Mouse (Mus musculus): ENCODE measurements around the gene Gabbr2. TPM values are rescaled to one million over a fixed set of nuclear protein-coding genes. Genes with fewer than 3 reads are reported as not detected.

Gabbr2 gene
- polyA plus RNA-seq, 1 experiment from 2014 or later, result 5.5 TPM

DNA sequence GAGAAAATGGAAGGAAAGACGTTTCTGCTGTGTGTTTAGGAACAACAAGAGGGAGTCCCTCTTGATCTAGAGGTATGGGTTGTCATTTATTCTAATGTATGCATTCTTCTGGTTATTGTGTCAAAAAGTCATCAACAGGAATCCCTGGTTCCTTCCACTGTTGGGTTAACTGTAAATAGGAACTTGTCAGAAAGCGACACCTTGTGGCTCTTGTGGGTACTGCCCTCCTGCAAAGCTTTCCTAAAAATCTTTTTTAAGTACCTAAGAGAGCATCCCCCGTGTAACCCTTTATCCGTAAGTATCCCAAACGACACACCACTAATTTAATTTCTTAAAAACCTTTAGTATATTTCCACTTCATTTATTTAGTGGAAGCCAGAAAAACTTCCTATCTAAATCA, 334.6 kb downstream of the Gabbr2 start:
- WGBS, result 13% methylated on average over 5 of the region's 5 CpGs
- ATAC-seq, result 0 out of 2 replicates have a peak, but pooled peaks have one; percentile 12
- Histone ChIP-seq H3K9me3 (ENCODE audit: control insufficient read depth, low read length) (no peaks in the 10 kb centered on the region), H3K4me2 (ENCODE audit: low read length) (no peak overlapping the region), H3K27ac (ENCODE audit: low read length) (no peak overlapping the region), H3K4me1 (replicated peaks; ENCODE audit: control insufficient read depth, insufficient read depth, low read length) (no peaks in the 10 kb centered on the region), H3K27me3 (replicated peaks; ENCODE audit: control insufficient read depth, insufficient read depth, low read length) (no peaks in the 10 kb centered on the region; the same call in 1 of the 2 replicates), H3K36me3 (ENCODE audit: control insufficient read depth, insufficient read depth) (no peaks in the 10 kb centered on the region), H3K9ac (replicated peaks; ENCODE audit: low read depth, low read length) (no peak overlapping the region), H3K4me3 (replicated peaks; ENCODE audit: low read length) (no peak overlapping the region)

DNA sequence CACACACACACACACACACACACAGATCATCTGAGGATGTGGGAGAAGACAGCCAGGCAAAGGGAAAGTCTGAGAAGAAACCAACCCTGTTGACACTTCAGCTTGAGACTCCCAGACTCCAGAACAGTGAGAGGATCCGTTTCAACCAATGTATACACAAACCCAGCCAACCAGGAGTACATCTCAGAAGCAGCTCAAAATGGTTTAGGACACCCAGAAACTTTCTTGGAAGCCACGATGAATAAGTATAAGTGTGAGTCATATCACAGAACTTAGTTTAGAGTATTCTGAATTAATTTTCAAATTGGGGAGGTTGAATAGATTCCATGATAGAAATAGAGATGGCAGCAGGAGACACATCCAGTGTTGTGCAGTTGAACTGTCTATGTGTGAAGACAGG, 335.7 kb downstream of the Gabbr2 start:
- no peak overlapping the region for H3K27ac ChIP-seq (ENCODE audit: low read length)
- no peaks in the 10 kb centered on the region for H3K36me3 ChIP-seq (ENCODE audit: control insufficient read depth, insufficient read depth)
- WGBS, result 81% methylated on average over 2 of the region's 2 CpGs
- no peak for ATAC-seq
- H3K4me2 ChIP-seq (ENCODE audit: low read length), result no peak overlapping the region
- H3K4me3 ChIP-seq (replicated peaks; ENCODE audit: low read length), result no peak overlapping the region
- H3K27me3 ChIP-seq (replicated peaks; ENCODE audit: control insufficient read depth, insufficient read depth, low read length), result peaks cover 8% of the 10 kb centered on the region
- no peaks in the 10 kb centered on the region; the same call in 1 of the 2 replicates for H3K4me1 ChIP-seq (replicated peaks; ENCODE audit: control insufficient read depth, insufficient read depth, low read length)
- H3K9ac ChIP-seq (replicated peaks; ENCODE audit: low read depth, low read length), result no peak overlapping the region
- no peaks in the 10 kb centered on the region for H3K9me3 ChIP-seq (ENCODE audit: control insufficient read depth, low read length)

GRCm38 (mm10) chr4:46655298-46655697, 336.4 kb downstream of the Gabbr2 start:
- WGBS, result 62% methylated on average over 1 of the region's 1 CpGs

GRCm38 (mm10) chr4:46650086-46650753, 341.5 kb downstream of the Gabbr2 start, which contains the start of gene Tbc1d2:
Gene Tbc1d2 (minus strand): TSS chr4:46650209.
- peak; percentile 98 for ATAC-seq
- Histone ChIP-seq H3K4me2 (ENCODE audit: low read length) (peak within 1 kb of the TSS; percentile 97), H3K27ac (ENCODE audit: low read length) (peak within 1 kb of the TSS; percentile 56; the same call in 1 of the 2 replicates), H3K27me3 (replicated peaks; ENCODE audit: control insufficient read depth, insufficient read depth, low read length) (peaks cover 26% of the 10 kb centered on the region), H3K4me1 (replicated peaks; ENCODE audit: control insufficient read depth, insufficient read depth, low read length) (peaks cover 14% of the 10 kb centered on the region), H3K9ac (replicated peaks; ENCODE audit: low read depth, low read length) (peak within 1 kb of the TSS; percentile 65), H3K4me3 (replicated peaks; ENCODE audit: low read length) (peak within 1 kb of the TSS; percentile 89), H3K9me3 (ENCODE audit: control insufficient read depth, low read length) (no peaks in the 10 kb centered on the region), H3K36me3 (ENCODE audit: control insufficient read depth, insufficient read depth) (no peaks in the 10 kb centered on the region)
- WGBS, result under 1% methylated on average over 69 of the region's 69 CpGs

More at GRCm38 (mm10) chr4:46655298-46655697, 336.4 kb downstream of the Gabbr2 start:
- H3K4me2 ChIP-seq (ENCODE audit: low read length), result no peak overlapping the region
- no peaks in the 10 kb centered on the region for H3K9me3 ChIP-seq (ENCODE audit: control insufficient read depth, low read length)
- no peak overlapping the region for H3K4me3 ChIP-seq (replicated peaks; ENCODE audit: low read length)
- no peak overlapping the region for H3K9ac ChIP-seq (replicated peaks; ENCODE audit: low read depth, low read length)
- ATAC-seq, result no peak
- H3K27ac ChIP-seq (ENCODE audit: low read length), result no peak overlapping the region
- peaks cover 6% of the 10 kb centered on the region for H3K4me1 ChIP-seq (replicated peaks; ENCODE audit: control insufficient read depth, insufficient read depth, low read length)
- no peaks in the 10 kb centered on the region for H3K36me3 ChIP-seq (ENCODE audit: control insufficient read depth, insufficient read depth)
- H3K27me3 ChIP-seq (replicated peaks; ENCODE audit: control insufficient read depth, insufficient read depth, low read length), result peaks cover 13% of the 10 kb centered on the region

DNA sequence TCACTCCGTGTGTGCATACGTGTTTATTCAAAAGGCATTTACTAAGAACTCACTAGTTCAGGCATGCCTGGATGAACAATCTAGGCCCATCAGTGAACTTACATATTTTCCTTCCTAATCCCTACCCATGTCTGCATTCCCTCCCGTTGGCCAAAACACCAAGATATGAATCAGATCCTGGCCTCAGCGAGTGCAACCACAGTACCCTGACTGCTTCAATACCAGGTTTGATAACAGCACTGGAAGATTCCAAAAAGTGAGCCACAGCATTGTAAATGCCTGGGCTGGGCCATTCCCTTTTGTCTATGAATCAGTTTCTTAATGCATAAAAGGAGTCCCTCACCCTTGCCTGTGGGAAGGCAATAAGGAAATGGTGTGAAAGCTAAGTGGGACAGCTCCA, 342.5 kb downstream of the Gabbr2 start:
- Histone ChIP-seq H3K4me3 (replicated peaks; ENCODE audit: low read length) (peak overlapping the region; percentile 89), H3K27me3 (replicated peaks; ENCODE audit: control insufficient read depth, insufficient read depth, low read length) (peaks cover 26% of the 10 kb centered on the region), H3K9me3 (ENCODE audit: control insufficient read depth, low read length) (no peaks in the 10 kb centered on the region), H3K4me1 (replicated peaks; ENCODE audit: control insufficient read depth, insufficient read depth, low read length) (peaks cover 14% of the 10 kb centered on the region), H3K27ac (ENCODE audit: low read length) (no peak overlapping the region), H3K9ac (replicated peaks; ENCODE audit: low read depth, low read length) (peak overlapping the region; percentile 65; the same call in 1 of the 2 replicates), H3K36me3 (ENCODE audit: control insufficient read depth, insufficient read depth) (no peaks in the 10 kb centered on the region), H3K4me2 (ENCODE audit: low read length) (peak overlapping the region; percentile 97)
- ATAC-seq, result no peak
- WGBS, result 66% methylated on average over 4 of the region's 4 CpGs

GRCm38 (mm10) chr4:46643676-46644112, 348.0 kb downstream of the Gabbr2 start:
- no peak for ATAC-seq
- 90% methylated on average over 8 of the region's 8 CpGs for WGBS
- Histone ChIP-seq H3K9me3 (ENCODE audit: control insufficient read depth, low read length) (no peaks in the 10 kb centered on the region), H3K36me3 (ENCODE audit: control insufficient read depth, insufficient read depth) (no peaks in the 10 kb centered on the region), H3K27me3 (replicated peaks; ENCODE audit: control insufficient read depth, insufficient read depth, low read length) (peaks cover 5% of the 10 kb centered on the region; the same call in 1 of the 2 replicates), H3K27ac (ENCODE audit: low read length) (no peak overlapping the region), H3K9ac (replicated peaks; ENCODE audit: low read depth, low read length) (no peak overlapping the region), H3K4me1 (replicated peaks; ENCODE audit: control insufficient read depth, insufficient read depth, low read length) (no peaks in the 10 kb centered on the region), H3K4me3 (replicated peaks; ENCODE audit: low read length) (no peak overlapping the region), H3K4me2 (ENCODE audit: low read length) (no peak overlapping the region)

GRCm38 (mm10) chr4:46642924-46643675, 348.6 kb downstream of the Gabbr2 start:
- H3K9ac ChIP-seq (replicated peaks; ENCODE audit: low read depth, low read length), result no peak overlapping the region
- no peaks in the 10 kb centered on the region for H3K9me3 ChIP-seq (ENCODE audit: control insufficient read depth, low read length)
- H3K27me3 ChIP-seq (replicated peaks; ENCODE audit: control insufficient read depth, insufficient read depth, low read length), result no peaks in the 10 kb centered on the region; the same call in 1 of the 2 replicates
- no peak overlapping the region for H3K4me2 ChIP-seq (ENCODE audit: low read length)
- ATAC-seq, result no peak
- no peaks in the 10 kb centered on the region for H3K36me3 ChIP-seq (ENCODE audit: control insufficient read depth, insufficient read depth)
- H3K4me1 ChIP-seq (replicated peaks; ENCODE audit: control insufficient read depth, insufficient read depth, low read length), result no peaks in the 10 kb centered on the region
- H3K27ac ChIP-seq (ENCODE audit: low read length), result no peak overlapping the region
- no peak overlapping the region for H3K4me3 ChIP-seq (replicated peaks; ENCODE audit: low read length)
- 81% methylated on average over 8 of the region's 8 CpGs for WGBS

DNA sequence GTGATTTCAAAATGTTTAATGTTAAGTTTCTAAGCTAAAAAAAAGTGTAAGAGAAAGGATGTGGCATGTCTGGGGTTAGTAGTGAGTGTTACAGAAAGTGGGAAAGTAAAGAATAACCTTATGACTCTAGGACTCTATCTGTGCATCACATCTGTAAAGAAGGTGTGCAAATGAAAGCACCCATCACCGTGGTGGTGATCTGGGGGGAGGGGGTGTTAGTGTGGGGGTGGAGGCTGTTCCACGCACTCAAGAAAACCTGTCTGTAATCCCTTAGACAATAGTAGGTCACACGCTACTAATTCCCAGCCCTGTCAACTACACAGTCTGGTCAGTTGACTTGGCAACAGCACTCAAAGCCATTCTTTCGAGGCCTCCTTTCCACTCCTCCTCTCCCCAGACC, 350.4 kb downstream of the Gabbr2 start:
- no peaks in the 10 kb centered on the region for H3K4me1 ChIP-seq (replicated peaks; ENCODE audit: control insufficient read depth, insufficient read depth, low read length)
- H3K9me3 ChIP-seq (ENCODE audit: control insufficient read depth, low read length), result no peaks in the 10 kb centered on the region
- no peak overlapping the region for H3K27ac ChIP-seq (ENCODE audit: low read length)
- H3K9ac ChIP-seq (replicated peaks; ENCODE audit: low read depth, low read length), result no peak overlapping the region
- no peak overlapping the region for H3K4me3 ChIP-seq (replicated peaks; ENCODE audit: low read length)
- ATAC-seq, result no peak
- H3K4me2 ChIP-seq (ENCODE audit: low read length), result no peak overlapping the region
- H3K27me3 ChIP-seq (replicated peaks; ENCODE audit: control insufficient read depth, insufficient read depth, low read length), result no peaks in the 10 kb centered on the region
- WGBS, result 23% methylated on average over 4 of the region's 4 CpGs
- no peaks in the 10 kb centered on the region for H3K36me3 ChIP-seq (ENCODE audit: control insufficient read depth, insufficient read depth)

- no peak overlapping the region for H3K4me3 ChIP-seq (replicated peaks; ENCODE audit: low read length)
- H3K36me3 ChIP-seq (ENCODE audit: control insufficient read depth, insufficient read depth), result no peaks in the 10 kb centered on the region
- no peak overlapping the region for H3K9ac ChIP-seq (replicated peaks; ENCODE audit: low read depth, low read length)
- 86% methylated on average over 8 of the region's 8 CpGs for WGBS
- H3K9me3 ChIP-seq (ENCODE audit: control insufficient read depth, low read length), result no peaks in the 10 kb centered on the region
- H3K4me1 ChIP-seq (replicated peaks; ENCODE audit: control insufficient read depth, insufficient read depth, low read length), result no peaks in the 10 kb centered on the region
- ATAC-seq, result no peak
- H3K4me2 ChIP-seq (ENCODE audit: low read length), result no peak overlapping the region
- H3K27ac ChIP-seq (ENCODE audit: low read length), result no peak overlapping the region
- no peaks in the 10 kb centered on the region for H3K27me3 ChIP-seq (replicated peaks; ENCODE audit: control insufficient read depth, insufficient read depth, low read length)
Measured at GRCm38 (mm10) chr4:46639866-46640265, 351.8 kb downstream of the Gabbr2 start.

All from forebrain, embryonic 16.5 days (tissue).